Mouse (Mus musculus) kidney, embryonic 16.5 days (tissue): ENCODE results near the gene Psme4. TPM values are rescaled to one million over a fixed set of nuclear protein-coding genes. Genes with fewer than 3 reads are reported as not detected.

Experiments
- ATAC-seq: fragments of 200-750 bp; cut with Nextera tagmentation; 2 replicates; pipeline ENCODE4 v1.8.0; 2017; ENCODE audit warnings: moderate TSS enrichment; ENCODE audit not compliant: low FRiP score, low TSS enrichment
- H3K27ac ChIP-seq: fragments of 300-500 bp; sonication (generic); 2 replicates; pipeline ENCODE4 v1.5.1; 2014; ENCODE audit warnings: low read length
- H3K27me3 ChIP-seq: fragments of 300-500 bp; sonication (generic); 2 replicates; pipeline ENCODE4 v1.6.1; 2014; ENCODE audit warnings: low read length, control low read depth, mixed read lengths; ENCODE audit not compliant: insufficient read depth
- H3K36me3 ChIP-seq: fragments of 300-500 bp; sonication (generic); 2 replicates; pipeline ENCODE4 v1.6.1; 2014; ENCODE audit warnings: low read length, control low read depth, mixed read lengths; ENCODE audit not compliant: insufficient read depth
- H3K4me1 ChIP-seq: fragments of 300-500 bp; sonication (generic); 2 replicates; pipeline ENCODE4 v1.6.1; 2014; ENCODE audit warnings: low read length, control low read depth, mixed read lengths; ENCODE audit not compliant: insufficient read depth
- H3K4me2 ChIP-seq: fragments of 300-500 bp; sonication (generic); replicated peaks from 2 replicates; pipeline ENCODE4 v1.6.1; 2014; ENCODE audit warnings: low read depth, low read length
- H3K4me3 ChIP-seq: fragments of 300-500 bp; sonication (generic); 2 replicates; pipeline ENCODE4 v1.5.1; 2014; ENCODE audit warnings: mild to moderate bottlenecking, low read length
- H3K9ac ChIP-seq: fragments of 300-500 bp; sonication (generic); replicated peaks from 2 replicates; pipeline ENCODE4 v1.6.1; 2014; ENCODE audit warnings: low read length
- H3K9me3 ChIP-seq: fragments of 300-500 bp; sonication (generic); 2 replicates; pipeline ENCODE4 v1.6.1; 2016; ENCODE audit warnings: low read length, control low read depth
- WGBS: fragments of 180-500 bp; shearing (Covaris S2); extraction: QIAGEN DNeasy Blood & Tissue Kit; methylation state at CpG from one replicate; pipeline ENCODE4 v1.1.7; 2014; 5-methylcytosine and 5-hydroxymethylcytosine counted together
- polyA plus RNA-seq: library from polyadenylated mRNA; unstranded; fragments of >200 nt; fragmentation: Nextera tagmentation; extraction: Ambion mirVana; gene quantifications from 2 replicates; pipeline ENCODE4 v1.2.1, GENCODE M21; 2015

Gene Psme4
- polyA plus RNA-seq, 1 experiment from 2014 or later = 13.2 TPM

DNA sequence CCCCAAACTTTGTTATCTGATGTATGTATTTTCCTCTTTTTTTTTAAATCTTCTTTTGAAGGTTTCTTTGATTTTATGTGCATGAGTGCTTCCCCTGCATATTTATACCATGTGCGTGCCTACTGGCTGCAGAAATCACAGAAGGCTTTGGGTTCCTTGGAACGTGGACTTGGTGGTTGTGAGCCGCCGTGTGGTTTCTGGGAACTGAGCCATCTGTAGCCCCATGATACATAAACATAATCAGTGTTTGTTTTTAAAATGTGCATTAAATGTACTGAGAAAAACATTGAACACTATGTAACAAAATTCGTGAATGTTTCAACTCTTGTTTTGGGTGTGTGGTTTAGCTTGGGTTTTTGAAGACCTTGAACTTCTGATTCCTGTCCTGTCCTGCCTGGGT lies 49.6 kb downstream of the Psme4 start:
- Histone ChIP-seq H3K27me3 (no peaks in the 10 kb centered on the region), H3K4me3 (no peak overlapping the region), H3K4me1 (no peaks in the 10 kb centered on the region), H3K4me2 (no peak overlapping the region), H3K36me3 (peaks cover 31% of the 10 kb centered on the region), H3K9ac (no peak overlapping the region), H3K9me3 (no peaks in the 10 kb centered on the region), H3K27ac (no peak overlapping the region)
- WGBS = 91% methylated on average over 5 of the region's 5 CpGs
- no peak for ATAC-seq

DNA sequence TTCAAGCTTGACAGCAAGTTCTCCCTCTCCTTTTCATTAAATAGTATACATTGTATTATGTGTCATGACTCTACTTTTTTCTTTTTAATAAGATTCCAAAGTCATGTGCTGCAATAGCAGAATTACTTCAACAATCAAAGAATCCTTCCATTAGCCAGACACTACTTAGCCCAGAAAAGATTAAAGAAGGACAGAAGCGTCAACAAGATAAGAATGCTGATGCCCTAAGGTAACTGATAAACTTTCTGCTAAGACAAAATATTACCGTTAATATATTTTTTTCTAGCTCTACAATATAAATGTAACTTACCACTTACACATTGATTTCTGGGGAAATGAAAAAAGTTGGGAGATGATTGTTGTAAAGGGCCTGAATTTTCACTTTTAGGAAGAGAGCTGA lies 67.3 kb downstream of the Psme4 start:
- no peak overlapping the region for H3K9ac ChIP-seq
- H3K4me2 ChIP-seq = no peak overlapping the region
- no peak for ATAC-seq
- no peaks in the 10 kb centered on the region for H3K9me3 ChIP-seq
- no peak overlapping the region for H3K4me3 ChIP-seq
- 94% methylated on average over 2 of the region's 2 CpGs for WGBS
- no peak overlapping the region for H3K27ac ChIP-seq
- H3K36me3 ChIP-seq = peaks cover 23% of the 10 kb centered on the region
- H3K27me3 ChIP-seq = no peaks in the 10 kb centered on the region
- no peaks in the 10 kb centered on the region for H3K4me1 ChIP-seq

DNA sequence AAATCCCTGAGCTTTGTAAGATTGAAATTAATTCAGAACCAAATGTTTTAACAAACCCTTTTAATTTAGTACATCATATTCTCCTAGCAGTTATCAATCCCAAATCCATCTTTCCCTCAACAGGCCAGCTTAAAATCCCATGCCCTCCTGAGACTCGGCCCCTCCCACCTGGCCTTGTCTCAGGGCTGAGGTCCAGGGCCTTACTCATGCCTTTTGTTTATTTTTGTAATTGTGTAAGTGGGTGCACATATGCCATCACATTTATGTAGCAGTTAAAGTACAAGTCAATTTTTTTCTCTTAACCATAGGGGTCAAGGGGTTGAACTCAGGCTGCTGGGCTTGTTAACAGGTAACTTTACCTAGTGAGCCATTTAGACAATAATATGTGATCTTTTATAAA lies 72.8 kb downstream of the Psme4 start:
- no peak overlapping the region for H3K9ac ChIP-seq
- no peaks in the 10 kb centered on the region for H3K4me1 ChIP-seq
- no peak overlapping the region for H3K4me2 ChIP-seq
- H3K4me3 ChIP-seq = no peak overlapping the region
- H3K27me3 ChIP-seq = no peaks in the 10 kb centered on the region
- no peak overlapping the region for H3K27ac ChIP-seq
- H3K9me3 ChIP-seq = no peaks in the 10 kb centered on the region
- no peak for ATAC-seq
- WGBS = 88% methylated on average over 1 of the region's 1 CpGs
- H3K36me3 ChIP-seq = peaks cover 25% of the 10 kb centered on the region

DNA sequence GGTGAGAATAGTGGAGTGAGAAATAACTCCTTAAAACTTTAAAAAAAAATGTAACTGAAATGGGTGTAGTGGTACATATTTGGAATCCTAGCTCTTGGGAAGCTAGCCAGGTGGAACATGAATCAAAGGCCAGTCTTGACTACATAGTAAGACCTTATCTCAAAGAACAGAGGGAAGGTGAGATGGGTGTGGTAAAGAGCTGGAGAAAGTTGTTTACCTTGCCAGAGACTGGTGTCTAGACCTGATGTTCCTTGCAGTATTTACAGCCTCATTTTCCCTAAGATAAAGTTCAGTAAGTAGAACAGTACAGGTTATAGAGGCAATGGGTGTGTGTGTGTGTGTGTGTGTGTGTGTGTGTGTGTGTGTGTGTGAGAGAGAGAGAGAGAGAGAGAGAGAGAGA lies 100.9 kb downstream of the Psme4 start:
- no peaks in the 10 kb centered on the region for H3K9me3 ChIP-seq
- H3K27ac ChIP-seq = no peak overlapping the region
- H3K4me1 ChIP-seq = no peaks in the 10 kb centered on the region
- H3K27me3 ChIP-seq = no peaks in the 10 kb centered on the region
- H3K4me2 ChIP-seq = no peak overlapping the region
- peaks cover 35% of the 10 kb centered on the region for H3K36me3 ChIP-seq
- no peak overlapping the region for H3K4me3 ChIP-seq
- ATAC-seq = no peak
- H3K9ac ChIP-seq = no peak overlapping the region

DNA sequence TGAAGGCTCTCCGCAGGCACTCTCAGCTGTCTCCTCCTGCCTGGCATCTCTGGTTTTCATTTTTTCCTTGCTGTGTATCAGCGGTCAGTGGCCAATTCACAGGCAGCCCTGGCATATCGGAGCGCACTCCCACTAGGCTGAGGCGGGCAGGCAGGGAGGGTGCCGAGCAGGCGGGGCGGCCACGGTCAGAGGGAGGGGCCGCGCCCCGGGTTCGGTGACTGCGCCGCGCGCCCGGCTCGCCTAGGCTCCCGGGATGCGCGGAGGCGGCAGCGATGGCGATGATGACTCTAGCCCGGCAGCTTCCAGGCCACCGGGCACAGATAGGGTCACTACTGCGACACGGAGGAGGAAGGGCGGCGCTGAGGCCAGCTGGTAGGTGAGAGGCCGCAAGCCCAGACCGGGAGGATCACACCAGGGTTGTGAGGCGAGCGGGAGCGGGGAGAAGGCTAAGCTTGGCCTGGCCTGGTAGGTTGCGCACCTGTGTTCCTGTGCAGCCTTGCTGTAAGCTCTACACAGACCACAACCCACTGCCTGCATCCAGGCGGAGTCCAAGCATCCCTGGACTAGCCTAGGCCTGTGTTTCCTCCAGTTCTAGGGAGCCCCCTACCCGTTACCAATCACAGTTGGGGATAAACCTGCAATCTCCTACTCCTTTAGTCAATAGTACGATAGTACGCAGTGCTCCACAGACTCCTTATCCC lies 113.8 kb downstream of the Psme4 start, which contains the start of the genes Gpr75 and Asb3:
Gpr75 (plus strand) TSS at position 188 of the 701 bp plus-strand sequence.
Asb3 (plus strand) TSS at position 246 of the 701 bp plus-strand sequence.
- Histone ChIP-seq H3K4me3 (peak within 1 kb of the TSS; percentile 54), H3K27ac (no peak within 1 kb of the TSS), H3K4me2 (peak within 1 kb of the TSS; percentile 88), H3K27me3 (no peaks in the 10 kb centered on the region), H3K36me3 (no peaks in the 10 kb centered on the region), H3K4me1 (no peaks in the 10 kb centered on the region), H3K9ac (peak within 1 kb of the TSS; percentile 45), H3K9me3 (no peaks in the 10 kb centered on the region)
- WGBS = 4% methylated on average over 41 of the region's 41 CpGs
- peak; percentile 99 for ATAC-seq

DNA sequence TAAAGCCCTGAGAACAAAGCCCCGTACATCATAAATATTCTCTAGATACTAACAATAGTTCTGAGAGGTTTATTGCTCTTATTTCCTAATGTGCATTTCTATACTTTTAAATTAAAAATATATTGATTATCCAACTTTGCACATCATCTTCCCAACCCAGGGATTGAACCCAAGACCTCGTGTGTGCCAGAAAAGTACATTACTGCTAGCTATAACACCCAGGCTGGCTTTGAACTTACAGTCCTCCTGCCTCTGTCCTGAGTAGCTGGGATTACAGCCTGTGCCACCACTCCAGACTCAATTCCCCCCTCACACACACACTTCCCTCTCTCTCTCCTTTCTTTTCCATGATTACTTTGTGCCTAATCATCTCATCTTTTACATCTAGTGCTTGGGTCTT lies 116.6 kb downstream of the Psme4 start:
- Histone ChIP-seq H3K4me1 (no peaks in the 10 kb centered on the region), H3K9ac (no peak overlapping the region), H3K36me3 (no peaks in the 10 kb centered on the region), H3K9me3 (no peaks in the 10 kb centered on the region), H3K27me3 (no peaks in the 10 kb centered on the region), H3K27ac (no peak overlapping the region), H3K4me3 (no peak overlapping the region), H3K4me2 (no peak overlapping the region)
- no peak for ATAC-seq
- WGBS = 88% methylated on average over 2 of the region's 2 CpGs

DNA sequence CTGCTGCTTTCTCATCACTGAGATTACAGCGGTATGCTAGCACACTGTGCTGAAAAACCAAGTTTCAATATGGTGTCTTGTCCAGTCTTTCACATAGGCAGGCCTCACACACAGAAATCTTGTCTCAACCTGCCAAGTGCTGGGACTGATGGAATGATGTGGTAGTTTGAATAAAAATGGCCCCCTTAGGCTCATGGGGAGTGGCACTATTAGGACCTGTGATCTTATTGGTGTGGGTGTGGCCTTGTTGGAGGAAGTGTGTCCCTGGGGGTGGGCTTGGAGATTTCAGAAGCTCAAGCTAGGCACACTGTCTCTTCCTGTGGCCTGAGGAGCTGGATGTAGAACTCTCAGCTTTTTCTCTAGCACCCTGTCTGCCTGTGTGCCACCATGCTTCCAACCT lies 124.7 kb downstream of the Psme4 start:
- Histone ChIP-seq H3K9ac (no peak overlapping the region), H3K4me3 (no peak overlapping the region), H3K4me2 (no peak overlapping the region), H3K36me3 (no peaks in the 10 kb centered on the region), H3K27ac (no peak overlapping the region), H3K9me3 (no peaks in the 10 kb centered on the region), H3K4me1 (no peaks in the 10 kb centered on the region), H3K27me3 (no peaks in the 10 kb centered on the region)
- 96% methylated on average over 1 of the region's 1 CpGs for WGBS
- no peak for ATAC-seq

DNA sequence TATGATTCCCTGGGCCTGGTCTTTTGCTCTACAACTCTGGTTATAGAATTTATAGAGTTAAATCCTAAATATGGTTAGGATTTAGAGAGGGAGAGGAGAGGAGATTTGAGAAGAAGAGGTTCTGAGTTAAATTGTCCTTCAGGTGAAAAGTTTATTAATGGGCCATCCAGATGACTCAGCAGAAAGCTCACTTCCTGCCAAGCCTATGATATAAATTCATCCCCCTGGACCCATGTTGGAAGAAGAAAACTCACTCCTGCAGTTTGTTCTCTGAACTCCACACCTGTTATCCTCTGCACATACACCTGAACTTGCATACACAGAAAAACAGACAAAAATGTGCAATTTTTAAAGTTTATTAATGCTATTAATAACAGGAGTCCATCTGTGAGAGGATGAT lies 127.8 kb downstream of the Psme4 start:
- Histone ChIP-seq H3K27ac (no peak overlapping the region), H3K4me3 (no peak overlapping the region), H3K9me3 (peaks cover 1% of the 10 kb centered on the region; the same call in 1 of the 2 replicates), H3K4me2 (no peak overlapping the region), H3K36me3 (no peaks in the 10 kb centered on the region), H3K9ac (no peak overlapping the region), H3K27me3 (no peaks in the 10 kb centered on the region), H3K4me1 (no peaks in the 10 kb centered on the region)
- no peak for ATAC-seq

DNA sequence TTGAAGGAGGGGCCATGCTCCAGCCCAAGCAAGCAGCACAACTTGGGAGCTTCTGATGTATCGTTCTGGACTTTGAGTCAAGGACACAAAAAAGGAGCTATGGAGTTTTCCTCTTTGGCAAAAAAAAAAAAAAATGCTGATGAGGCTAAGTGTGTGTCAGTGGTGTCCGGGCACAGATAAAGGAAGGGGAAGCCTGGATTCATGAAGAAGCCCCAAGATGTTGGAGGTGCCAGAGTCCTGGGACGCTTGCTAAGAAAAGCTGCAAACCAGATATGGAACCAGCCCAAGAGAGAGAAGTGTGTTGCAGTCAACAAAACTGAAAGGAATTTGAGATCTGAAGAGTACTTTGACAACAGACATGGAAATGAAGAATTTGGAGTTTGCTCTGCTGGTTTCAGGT lies 140.8 kb downstream of the Psme4 start:
- no peaks in the 10 kb centered on the region for H3K27me3 ChIP-seq
- no peaks in the 10 kb centered on the region for H3K9me3 ChIP-seq
- ATAC-seq = no peak
- WGBS = 94% methylated on average over 3 of the region's 3 CpGs
- H3K4me2 ChIP-seq = no peak overlapping the region
- no peaks in the 10 kb centered on the region for H3K36me3 ChIP-seq
- H3K27ac ChIP-seq = no peak overlapping the region
- no peaks in the 10 kb centered on the region for H3K4me1 ChIP-seq
- H3K9ac ChIP-seq = no peak overlapping the region
- no peak overlapping the region for H3K4me3 ChIP-seq

DNA sequence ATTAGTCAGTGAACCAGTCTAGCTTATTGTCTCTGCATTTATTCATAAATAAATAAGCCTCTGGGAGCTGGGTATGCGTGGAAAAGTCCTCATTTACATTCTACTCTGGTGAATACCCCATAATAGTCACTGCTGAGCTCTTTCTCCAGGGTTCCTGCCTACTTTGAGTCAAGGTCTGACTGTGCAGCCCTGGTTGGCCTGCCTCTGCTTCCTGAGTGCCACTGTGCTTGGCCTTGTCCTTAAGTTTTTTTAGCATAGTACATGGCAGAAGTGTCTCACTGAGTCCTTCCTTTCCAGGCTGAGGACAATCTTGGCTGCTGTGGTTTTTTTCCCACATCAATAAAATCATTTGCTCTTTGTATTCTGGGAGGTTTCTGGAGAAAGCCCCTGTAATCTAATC lies 149.1 kb downstream of the Psme4 start:
- no peak overlapping the region for H3K4me3 ChIP-seq
- ATAC-seq = no peak
- no peak overlapping the region for H3K4me2 ChIP-seq
- H3K27ac ChIP-seq = no peak overlapping the region
- H3K4me1 ChIP-seq = no peaks in the 10 kb centered on the region
- H3K9me3 ChIP-seq = no peaks in the 10 kb centered on the region
- no peak overlapping the region for H3K9ac ChIP-seq
- peaks cover 12% of the 10 kb centered on the region for H3K36me3 ChIP-seq
- H3K27me3 ChIP-seq = no peaks in the 10 kb centered on the region
- WGBS = 71% methylated on average over 1 of the region's 1 CpGs
